Mouse (Mus musculus) gastrocnemius, postnatal 4 days (tissue): ENCODE measurements around the gene Ier2. TPM values are rescaled to one million over a fixed set of nuclear protein-coding genes. Genes with fewer than 3 reads are reported as not detected.
A peak's percentile ranks its signal among the peaks of the same experiment; 100 is the strongest.

ENCODE experiments used
- DNase-seq, 2 experiments: peaks; one replicate each; pipeline ENCODE4 v3.0.0; 2021 to 2022; ENCODE audit warnings: low spot score in 2 of 2, mixed read lengths in 2 of 2
- total RNA-seq, 2 experiments: library from RNA; stranded (reverse); gene quantifications; 2 replicates each; pipeline ENCODE4 v1.2.3; 2021

Ier2 gene
- total RNA-seq, 2 experiments from 2014 or later = 21.5 to 26.1 TPM

DNA sequence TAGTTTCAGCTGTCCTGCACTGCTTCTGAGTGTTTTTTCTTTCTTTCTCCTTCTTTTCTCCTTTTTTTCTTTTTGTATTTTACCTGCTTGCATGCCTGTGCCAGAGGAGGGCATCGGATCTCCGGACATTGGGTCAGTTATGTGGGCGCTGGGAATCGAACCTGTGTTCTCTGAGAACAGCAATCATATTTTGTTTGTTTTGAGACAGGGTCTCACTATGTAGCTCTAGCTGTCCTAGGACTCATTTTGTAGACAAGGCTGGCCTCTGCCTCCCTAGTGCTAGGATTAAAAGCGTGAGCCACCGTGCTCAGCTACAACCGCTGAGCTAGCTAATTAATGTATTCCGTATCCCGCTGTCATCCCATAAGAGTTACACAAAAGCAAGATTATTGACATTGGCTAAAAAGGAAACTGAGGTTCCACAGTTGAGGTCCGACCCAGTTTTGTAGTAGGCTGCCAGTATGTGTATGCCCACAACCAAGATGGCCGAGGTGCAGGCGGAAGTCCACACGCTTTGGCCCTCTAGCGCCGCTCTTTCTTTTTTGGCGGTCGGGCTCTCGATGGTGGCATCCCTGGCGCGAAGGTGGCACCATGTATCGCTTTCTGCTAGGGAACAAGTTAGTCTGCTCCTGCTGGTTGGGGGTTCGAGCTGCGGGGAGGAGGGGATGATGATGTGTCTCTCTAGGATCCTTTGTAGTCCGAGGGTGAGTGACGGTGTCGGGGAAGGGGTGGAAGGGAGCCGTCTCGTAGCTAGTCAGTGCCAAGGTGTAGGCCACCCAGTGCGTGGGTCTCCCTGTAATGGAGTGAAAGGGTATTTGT, 2.1 kb upstream of the Ier2 start:
- peak; percentile 59 to 78 for DNase-seq

DNA sequence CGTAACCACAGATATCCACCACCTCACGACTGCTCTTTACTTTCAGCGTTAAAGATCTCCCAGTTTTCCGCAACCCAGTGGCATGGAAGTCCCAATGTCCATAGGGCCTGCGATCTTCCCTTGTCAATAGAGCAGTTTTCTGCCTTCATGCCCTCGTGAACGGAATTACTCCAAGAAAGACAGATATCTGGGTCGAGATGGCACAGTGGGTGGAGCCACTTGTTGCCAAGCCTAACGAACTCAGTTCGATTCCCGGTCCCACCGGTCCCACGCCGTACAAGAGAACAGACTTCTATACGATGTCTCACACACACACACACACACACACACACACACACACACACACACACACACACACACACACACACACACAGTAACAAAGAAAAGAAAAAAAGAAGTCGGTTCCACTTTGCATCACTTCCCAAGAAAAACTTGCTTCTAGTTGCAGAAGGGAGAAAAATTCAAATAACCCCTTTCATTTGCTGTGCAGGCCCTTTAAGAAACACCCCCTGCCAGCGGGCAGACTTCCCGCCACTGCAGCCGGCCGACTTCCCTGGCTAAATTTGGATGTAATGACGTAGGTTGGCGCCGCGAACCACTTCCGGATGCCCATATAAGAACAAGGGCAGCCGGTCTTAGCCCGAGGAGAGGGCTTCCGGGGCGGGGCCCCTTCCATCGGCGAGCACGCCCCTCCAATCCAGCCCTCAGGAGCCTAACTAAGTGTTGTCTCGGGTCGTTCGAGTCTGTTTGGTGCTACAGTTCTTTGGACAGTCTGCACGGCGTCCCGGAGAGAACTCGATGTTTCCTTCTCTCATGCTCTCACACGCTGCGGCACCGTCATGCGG, 1.1 kb upstream of the Ier2 start:
- DNase-seq = peak; percentile 95 to 97

DNA sequence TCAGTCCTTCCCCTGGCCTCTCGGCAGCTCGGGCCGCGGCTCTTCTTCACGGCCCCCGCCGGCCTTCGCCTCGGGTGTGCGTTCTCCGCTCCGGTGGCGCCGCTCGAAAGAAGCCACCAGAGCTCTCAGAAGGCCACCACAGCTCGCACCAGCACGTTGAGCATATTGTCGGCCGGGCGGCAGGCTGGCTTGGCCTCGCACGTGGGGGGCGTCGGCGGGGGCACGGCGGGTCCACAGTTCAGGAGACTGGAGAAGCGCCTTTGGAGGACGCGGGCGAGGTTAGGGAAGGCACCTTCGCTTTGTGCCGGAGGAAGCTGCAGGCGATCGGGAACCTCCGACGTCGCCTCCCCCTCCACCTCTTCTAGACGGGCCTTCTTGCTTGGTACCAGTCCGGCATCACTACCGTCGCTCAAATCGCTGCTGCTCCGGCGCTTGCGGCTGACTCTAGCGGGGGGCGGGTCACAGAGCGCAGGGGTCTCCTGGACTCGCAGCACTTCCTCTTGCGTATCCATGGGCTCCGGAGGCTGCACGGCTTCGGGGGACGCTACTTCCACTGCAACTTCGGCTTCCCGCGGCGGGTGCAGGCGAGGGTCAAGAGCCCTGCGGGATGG, 586 bp downstream of the Ier2 start:
- DNase-seq = peak in 1 of 2 experiments; percentile 62

DNA sequence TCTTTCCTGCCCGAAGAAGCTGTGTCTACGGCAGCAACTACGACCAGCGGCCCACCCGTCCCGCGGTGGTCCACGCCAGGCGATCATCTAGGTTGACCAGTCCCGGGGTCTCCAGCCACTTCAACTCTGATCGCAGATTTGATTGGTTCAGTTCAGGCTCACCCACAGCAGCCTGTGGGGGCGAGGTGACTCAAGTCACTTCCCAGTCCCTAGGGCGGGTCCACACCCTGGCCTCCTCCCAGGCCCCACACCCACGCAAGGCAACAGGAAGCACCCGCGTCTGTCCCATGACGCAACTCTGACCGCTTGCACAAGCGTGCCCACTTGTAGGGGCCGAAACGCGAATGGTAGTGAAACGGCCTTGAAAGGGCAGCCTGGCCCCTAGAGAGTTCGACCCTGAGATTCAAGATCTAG, 1.2 kb downstream of the Ier2 start:
- peak; percentile 60 to 84 for DNase-seq

GRCm38 (mm10) chr8:84660819-84661457, 1.7 kb downstream of the Ier2 start:
- DNase-seq = no peak

- peak in 1 of 2 experiments; percentile 52 for DNase-seq
These were observed 2.5 kb downstream of the Ier2 start for GRCm38 (mm10) chr8:84659936-84660818.

DNA sequence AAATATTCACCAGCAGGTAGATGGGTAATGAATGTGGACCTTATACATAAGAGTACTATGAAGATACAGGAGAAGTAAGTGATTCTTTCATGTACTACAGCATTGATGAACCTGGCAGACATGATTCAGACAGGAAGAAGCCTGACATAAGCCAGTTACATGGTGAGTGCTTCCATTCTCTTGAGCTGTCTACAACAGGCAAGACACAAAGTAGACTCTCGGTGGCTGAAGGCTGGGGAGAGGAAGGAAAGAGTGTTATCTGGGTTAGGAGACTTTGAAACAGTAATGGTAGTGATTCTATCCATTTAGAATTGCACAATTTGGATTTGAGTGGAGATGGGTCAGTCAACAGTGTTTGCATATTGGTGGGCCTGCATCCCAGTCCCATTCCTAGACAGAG, 3.7 kb downstream of the Ier2 start:
- DNase-seq = no peak

DNA sequence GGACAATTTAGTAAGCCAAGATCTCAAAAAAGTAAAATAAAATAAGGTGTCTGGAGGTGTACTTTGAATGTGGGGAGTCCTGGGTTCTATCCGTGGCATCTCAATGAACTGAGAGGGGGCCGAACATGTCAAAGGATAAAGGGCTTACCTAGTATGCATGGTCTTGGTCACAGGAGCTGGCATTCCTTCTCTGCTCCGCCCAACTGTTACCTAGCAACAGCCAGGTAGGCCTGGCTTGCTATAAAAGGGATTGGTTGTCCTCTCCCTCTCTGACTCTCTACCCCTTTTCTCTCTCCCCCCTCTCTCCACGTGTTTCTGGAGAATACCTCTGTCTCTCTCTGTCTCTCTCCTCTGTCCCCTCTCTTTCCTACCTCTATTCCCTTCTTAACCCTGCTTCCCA, 5.0 kb downstream of the Ier2 start:
- DNase-seq = no peak

DNA sequence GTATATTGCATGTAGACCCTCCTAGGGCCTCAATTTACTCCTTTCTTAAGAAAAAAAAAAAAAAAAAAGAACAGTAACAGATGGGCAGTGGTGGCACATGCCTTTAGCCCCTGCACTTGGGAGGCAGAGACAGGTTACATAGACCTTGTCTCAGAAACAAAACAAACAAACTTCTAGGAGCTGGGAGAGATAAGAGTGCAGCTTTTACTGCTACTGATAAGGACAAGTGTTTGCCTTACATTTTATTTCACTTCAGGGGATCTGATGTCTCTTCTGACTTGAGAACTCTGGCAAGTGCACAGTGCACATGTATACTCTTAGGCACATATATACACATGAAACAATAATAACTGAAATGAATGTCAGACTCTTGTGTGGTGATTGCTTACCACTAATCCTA, 5.4 kb downstream of the Ier2 start:
- no peak for DNase-seq

GRCm38 (mm10) chr8:84656641-84657126, 6.0 kb downstream of the Ier2 start:
- peak in 1 of 2 experiments; percentile 61 for DNase-seq

DNA sequence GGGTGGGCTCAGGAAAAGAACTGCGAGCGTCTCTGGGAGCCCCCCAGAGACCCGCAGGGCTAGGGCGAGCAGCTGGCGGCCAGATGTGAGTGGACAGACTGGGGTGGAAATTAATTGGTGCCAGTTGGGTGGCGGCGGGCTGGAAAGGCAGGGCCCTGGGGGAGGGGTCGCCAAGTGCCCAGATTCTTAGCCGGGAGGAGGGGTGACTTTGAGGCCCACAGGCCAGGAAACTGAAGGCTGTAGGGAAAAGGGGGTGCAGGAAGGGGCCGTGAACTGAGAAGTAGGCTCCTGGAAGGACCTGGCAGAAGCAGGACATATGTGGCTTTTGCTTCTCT, 6.5 kb downstream of the Ier2 start:
- no peak for DNase-seq

- DNase-seq = no peak
These were observed 7.1 kb downstream of the Ier2 start for GRCm38 (mm10) chr8:84655336-84656190.

GRCm38 (mm10) chr8:84654597-84654996, 8.1 kb downstream of the Ier2 start:
- no peak for DNase-seq

- DNase-seq = no peak
These were observed 9.5 kb downstream of the Ier2 start for GRCm38 (mm10) chr8:84653092-84653631.

GRCm38 (mm10) chr8:84650213-84650612, 12.4 kb downstream of the Ier2 start:
- no peak for DNase-seq

- no peak for DNase-seq
These were observed 15.2 kb downstream of the Ier2 start for GRCm38 (mm10) chr8:84647461-84647901.

GRCm38 (mm10) chr8:84646800-84647199, 15.9 kb downstream of the Ier2 start:
- DNase-seq = no peak

GRCm38 (mm10) chr8:84643019-84643418, 19.6 kb downstream of the Ier2 start:
- no peak for DNase-seq
